Mouse (Mus musculus): ENCODE data around the gene Mcat. TPM values are rescaled to one million over a fixed set of nuclear protein-coding genes. Genes with fewer than 3 reads are reported as not detected.

Mcat gene
- polyA plus RNA-seq (2017; shearing (Covaris generic)), result 8.6 TPM

DNA sequence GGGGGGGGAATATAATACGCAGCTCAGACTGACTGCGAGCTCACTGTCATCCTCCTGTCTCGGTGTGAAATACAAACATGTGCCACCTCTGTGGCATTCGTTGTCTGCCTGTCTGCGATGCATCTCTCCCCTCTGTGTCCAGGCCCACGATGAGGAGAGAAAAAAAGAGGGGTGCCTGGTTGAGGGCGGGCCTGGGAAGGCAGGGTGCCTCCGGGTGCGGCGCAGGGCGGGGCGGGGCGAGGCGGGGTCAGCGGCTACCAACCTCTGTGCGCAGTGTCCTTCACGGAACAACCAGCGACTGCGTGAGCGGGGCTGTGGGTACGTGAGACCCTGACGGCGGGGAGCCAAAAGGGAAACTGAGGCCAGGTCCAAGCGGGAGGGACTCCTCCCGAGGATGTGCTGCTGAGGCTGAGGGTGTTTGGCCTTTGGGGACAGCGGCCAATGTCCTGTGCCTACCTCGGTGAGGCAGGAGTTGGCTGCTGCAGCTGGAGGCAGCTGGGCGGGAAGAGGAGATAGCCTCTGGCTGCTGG is at the start of gene Mcat, which contains the start of gene Tspo:
TSS of gene Mcat (minus strand) at position 461 of the 530 bp plus-strand sequence.
TSS of gene Tspo (plus strand) at position 266 of the 530 bp plus-strand sequence.

DNA sequence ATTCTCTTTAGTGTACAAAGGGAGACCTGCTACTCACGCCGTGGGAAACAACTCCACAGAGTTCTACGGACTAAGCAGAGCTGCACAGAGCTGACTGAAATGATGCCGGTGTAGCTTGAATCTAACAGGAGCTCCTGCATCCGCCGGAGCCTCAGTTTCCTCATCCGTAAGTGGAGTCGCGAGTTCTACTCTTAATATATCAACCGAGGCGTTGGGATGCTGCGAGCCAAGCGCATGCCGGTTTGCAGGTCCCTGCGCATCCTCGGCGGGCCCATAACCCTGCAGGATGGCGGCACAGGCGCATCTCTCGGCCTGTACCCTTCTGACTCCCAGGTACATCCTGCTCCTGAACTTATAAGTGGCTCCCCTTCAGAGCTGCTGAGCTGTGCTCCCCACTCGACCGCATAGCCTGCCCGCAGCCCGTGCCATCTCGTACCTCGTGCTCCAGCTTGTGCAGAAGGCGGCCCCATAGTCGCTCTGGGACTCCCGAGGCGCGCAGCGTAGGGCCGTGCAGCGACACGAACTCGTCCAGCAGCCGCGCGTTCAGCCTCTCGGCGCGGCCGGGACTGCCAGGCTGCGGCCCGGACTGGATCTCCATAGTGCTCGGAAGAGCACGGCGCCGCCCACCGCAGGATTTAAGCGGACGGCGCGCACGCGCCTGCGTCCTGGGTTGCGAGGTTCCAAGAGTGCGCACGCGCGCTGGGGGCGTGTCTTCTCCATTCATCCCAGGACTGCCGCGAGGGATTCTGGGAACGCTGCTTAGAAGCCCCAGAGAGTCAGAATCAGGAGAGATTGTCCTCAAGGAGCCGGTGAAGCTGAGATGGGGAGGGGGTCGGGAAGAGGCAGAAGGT is 31.2 kb upstream of the Mcat start, which contains the start of gene Ttll12:
TSS of gene Ttll12 (minus strand) at position 645 of the 851 bp plus-strand sequence.

GRCm38 (mm10) chr15:83526424-83527091 is 37.0 kb downstream of the Mcat start, which contains the start of gene Bik:
Bik (plus strand) TSS chr15:83526862.

GRCm38 (mm10) chr15:83510805-83511405 is 52.7 kb downstream of the Mcat start, which contains the start of gene Ttll1:
Ttll1 (minus strand) TSS chr15:83510893.

Other genes with a start within 250 kb of the Mcat start
- 11.8 TPM for gene Arfgap3, start 213.5 kb downstream of the Mcat start, polyA plus RNA-seq (2017; shearing (Covaris generic))
- 46.9 TPM for gene Pacsin2, start 99.2 kb downstream of the Mcat start, polyA plus RNA-seq (2017; shearing (Covaris generic))
- gene Ttll1, start 52.9 kb downstream of the Mcat start, polyA plus RNA-seq (2017; shearing (Covaris generic)), result 5.5 TPM
- gene Bik, start 36.9 kb downstream of the Mcat start, polyA plus RNA-seq (2017; shearing (Covaris generic)), result 2.6 TPM
- 336 TPM for gene Tspo, start 195 bp downstream of the Mcat start, polyA plus RNA-seq (2017; shearing (Covaris generic))
- 29.9 TPM for gene Ttll12, start 31.4 kb upstream of the Mcat start, polyA plus RNA-seq (2017; shearing (Covaris generic))
- gene Scube1, start 161.2 kb upstream of the Mcat start, polyA plus RNA-seq (2017; shearing (Covaris generic)), result not detected
- not detected for gene Mpped1, start 215.7 kb upstream of the Mcat start, polyA plus RNA-seq (2017; shearing (Covaris generic))

Data from effector memory CD4-positive, alpha-beta T cell, adult 5 months (primary cell).